Mouse (Mus musculus) monocyte, adult 5-6 weeks (primary cell): ENCODE measurements around the gene Gm5460. TPM values are rescaled to one million over a fixed set of nuclear protein-coding genes. Genes with fewer than 3 reads are reported as not detected.
A peak's percentile ranks its signal among the peaks of the same experiment; 100 is the strongest.

ENCODE experiments used
- ATAC-seq: fragments of 153-309, 156-312 bp; replicated peaks from 2 replicates; pipeline ENCODE4 v1.8.0; 2017; ENCODE audit warnings: mild to moderate bottlenecking; ENCODE audit not compliant: low TSS enrichment, insufficient number of reproducible peaks, severe bottlenecking, poor library complexity, low FRiP score
- total RNA-seq: library from RNA; stranded (forward); fragments of 200-1000, 200-491, 200-594 nt; gene quantifications from 3 replicates; pipeline ENCODE4 v1.2.3, GENCODE M21; 2017

The Gm5460 gene
- total RNA-seq, 1 experiment from 2014 or later, result not detected

DNA sequence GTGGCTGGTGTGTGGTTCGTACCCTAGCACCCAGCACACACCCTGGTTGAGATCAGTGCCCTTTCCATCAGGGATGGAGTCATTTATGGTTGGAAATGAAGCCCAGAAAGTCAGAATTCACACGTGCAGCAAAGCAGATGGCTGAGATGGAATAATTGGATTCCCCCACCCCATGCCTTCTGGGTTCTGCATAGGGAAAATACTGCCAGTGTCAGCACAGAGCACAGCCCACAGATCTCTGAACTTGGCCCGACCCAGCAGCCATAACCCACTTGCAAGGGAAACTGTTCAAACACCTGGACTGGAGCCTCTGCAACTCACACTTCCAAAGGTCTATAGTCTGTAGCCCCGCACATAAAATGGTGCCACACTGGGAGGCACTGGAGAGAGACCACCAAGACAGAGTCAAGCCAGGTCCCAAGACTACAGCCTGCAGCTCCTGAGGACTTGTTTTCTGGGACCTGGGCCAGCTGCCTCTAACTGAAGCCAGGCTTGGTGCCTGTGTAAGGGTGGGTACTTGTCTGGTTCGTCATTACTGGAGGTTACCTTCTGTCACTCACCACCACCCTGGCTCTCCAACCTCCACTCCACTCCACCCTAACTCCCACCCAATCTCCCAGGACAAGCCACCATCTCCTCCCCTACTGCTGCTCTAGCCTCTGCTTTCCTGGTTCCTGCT is 33.7 kb downstream of the Gm5460 start:
- ATAC-seq, result no peak

DNA sequence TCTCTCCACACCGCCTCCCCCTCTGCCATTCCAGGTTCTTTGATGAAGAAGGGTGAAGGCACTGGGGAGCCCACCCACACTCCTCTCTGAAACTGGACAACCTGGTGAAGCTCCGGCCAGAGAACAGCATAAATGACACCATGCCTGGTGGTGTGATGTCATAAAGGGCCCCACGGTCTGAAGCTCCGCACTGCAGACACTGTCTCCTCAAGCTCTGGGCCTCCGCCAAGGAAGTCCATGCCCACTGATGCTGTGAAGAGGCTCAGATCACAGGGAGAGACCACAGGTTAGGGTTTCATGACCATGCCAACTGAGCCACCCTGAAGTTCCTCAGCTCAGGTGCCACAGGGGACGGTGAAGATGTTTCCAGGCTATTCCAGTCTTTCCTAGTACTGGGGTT is 36.0 kb downstream of the Gm5460 start, which contains the start of gene Antxrl:
Gene Antxrl (plus strand): TSS at position 192 of the 400 bp plus-strand sequence.
- ATAC-seq, result no peak

DNA sequence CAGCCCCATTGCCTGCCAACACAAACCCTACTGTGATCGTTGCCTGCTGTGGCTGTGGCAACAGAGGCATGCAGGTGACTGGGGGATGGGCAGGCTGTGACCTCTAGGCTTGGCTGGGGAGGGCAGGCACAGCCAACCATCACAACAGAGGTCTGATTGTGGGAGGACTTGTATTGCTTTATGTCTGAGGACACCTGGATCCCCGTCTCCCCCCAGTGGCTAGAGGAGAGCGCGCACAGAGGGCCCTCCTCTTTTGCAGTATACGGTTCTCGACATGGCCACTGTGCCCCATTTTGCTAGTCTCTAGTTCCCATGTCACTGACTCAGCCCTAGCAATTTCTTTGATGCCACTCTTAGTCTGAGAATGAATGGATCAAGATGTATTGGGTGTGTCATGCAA is 55.1 kb downstream of the Gm5460 start:
- ATAC-seq, result no peak

DNA sequence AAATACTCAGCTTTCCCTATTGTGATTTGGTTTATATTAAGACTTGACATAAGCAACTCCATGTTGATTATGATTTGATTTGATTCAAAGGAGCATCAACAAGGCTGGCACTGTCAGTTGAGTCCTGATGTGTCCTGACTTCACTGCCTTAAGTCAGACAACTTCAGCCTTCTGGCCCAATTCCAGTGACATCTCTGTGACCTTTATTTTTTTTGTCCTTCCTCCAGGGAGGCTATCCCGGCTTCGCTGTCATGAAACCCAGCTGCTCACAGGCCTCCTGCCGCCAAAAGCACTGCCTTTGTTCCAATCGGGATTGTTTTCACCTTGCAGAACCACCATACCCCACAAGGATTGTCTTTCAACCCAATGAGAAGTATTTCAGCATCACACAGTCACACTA is 58.8 kb downstream of the Gm5460 start:
- no peak for ATAC-seq

DNA sequence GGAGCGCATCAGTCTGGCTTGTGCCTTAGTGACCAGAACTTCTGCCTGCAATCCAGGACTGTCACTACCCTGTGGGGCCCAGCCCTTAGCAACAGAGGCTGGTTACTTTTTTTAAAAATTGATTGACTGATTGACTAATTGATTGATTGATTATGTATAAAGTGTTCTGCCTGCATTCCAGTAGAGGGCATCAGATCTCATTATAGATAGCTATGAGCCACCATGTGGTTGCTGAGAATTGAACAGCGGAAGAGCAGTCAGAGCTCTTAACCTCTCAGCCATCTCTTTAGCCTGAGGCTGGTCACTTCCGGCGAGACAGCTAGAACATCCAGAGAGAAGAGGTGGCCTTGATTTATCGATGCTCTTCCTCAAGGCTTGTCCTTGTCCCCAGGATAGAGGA is 60.7 kb downstream of the Gm5460 start:
- ATAC-seq, result no peak

DNA sequence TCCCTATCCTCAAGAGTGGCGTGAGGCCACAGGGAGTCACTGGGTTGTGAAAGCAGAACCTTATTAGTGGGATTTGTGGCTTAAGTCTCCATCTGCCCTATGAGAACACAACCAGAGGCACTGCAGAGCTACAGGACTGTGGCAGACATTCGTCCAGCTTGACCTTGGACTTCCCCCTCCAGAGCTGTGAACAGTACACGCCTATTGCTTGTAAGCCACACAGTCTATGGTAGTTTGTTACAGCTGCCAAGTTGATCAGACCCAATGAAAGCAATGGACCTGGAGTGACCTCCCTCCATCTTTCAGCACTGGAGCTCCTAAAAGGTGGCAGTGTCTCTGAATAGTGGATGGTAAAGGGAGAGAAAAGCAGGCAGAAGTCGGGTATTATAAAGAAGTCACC is 61.7 kb downstream of the Gm5460 start:
- ATAC-seq, result no peak

DNA sequence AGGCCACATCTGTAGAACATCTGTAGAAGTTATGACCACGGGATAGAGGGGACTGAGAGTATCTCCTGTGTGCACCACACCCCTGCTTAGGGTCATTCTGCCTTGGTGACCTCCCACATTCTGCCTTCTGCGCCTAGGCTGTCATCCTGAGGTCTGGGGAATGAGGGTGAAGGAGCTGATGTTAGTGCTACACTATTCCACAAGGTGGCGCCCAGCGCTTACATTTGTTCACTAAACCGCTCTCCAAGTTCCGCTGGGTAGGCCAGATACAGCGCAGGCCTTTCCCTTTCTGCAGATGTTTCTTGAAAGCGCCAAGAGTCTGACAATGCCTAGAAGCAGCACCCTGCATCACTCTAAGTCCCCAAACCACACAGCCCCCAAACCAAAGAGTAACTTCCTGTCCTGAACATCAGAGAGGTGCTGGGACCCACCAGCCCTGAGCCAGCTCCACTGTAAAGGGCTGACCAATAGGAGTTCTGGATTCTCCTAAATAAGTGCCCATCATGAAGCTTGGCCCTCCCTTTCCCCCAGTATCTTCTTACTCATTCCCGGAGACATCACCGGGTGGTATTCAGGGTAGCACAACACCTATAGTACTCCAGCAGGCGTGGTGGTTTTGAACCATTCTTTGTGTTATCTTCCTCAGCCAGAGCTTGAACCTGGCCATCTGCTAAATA is 63.9 kb downstream of the Gm5460 start:
- 0 out of 2 replicates have a peak, but pooled peaks have one; percentile 38 for ATAC-seq

DNA sequence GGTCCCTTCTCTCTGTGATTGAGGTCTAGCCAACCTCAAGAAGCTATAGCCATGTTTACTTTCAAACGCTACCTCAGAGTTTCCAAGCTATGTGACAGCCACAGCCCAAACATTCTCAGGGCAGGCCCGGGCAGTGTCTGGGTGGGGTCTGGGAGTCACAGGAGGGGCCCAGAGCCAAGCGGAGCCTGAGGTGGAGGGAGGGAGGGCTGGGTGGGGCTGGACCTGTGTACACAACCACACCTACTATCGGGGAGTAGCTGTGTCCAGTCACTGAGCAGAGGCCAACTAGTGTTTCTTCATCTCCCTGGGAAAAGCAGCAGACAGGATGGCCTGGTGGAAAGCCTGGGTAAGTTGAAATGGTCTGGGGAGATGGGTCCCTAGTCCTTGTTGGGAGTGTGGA is 69.2 kb downstream of the Gm5460 start, which contains the start of gene Anxa8:
Gene Anxa8 (plus strand): TSS at position 251 of the 400 bp plus-strand sequence.
- ATAC-seq, result no peak

DNA sequence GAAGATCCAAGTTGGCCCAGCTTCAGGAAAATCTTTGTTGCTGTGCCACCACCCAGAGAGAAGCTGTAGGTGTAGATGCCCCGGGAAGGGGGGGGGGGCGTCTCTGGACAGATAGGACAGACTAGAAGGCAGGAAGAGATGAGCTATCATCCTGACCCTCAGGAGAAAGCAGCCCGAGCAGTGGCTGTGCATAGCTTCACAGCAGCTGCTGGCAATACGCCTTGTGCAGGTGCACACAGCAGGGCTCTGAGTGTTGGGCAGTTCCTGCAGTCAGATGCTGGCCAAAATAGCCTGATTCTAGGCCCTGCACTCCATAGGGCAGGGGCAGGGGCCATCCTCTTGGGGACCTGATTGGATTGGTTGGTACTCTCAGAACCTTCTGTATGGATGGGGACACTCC is 70.2 kb downstream of the Gm5460 start:
- no peak for ATAC-seq

DNA sequence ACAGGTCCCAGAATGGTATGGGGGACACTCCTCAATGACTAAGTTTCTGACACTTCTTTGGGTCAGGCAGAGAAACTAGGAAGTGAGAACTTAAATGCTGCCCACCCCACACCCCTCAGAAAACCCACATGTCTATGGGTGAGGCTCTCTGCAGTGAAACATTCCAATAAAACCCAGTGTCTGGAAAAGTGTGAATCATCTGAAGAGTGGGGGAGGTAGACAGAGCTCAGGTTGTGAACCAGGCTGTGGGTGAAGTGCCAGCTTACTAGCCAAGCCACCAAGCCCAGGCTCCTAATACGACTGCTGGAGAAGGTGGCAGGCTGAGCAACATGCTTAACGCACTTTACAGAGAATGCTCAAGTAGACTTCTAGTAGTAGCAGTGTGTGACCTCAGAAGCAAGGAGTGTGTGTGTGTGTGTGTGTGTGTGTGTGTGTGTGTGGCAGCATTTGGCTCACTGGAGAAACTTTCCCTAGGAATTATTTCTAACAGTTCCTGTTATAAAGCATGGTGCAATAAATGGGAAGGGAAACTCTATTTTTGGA is 71.4 kb downstream of the Gm5460 start:
- no peak for ATAC-seq

DNA sequence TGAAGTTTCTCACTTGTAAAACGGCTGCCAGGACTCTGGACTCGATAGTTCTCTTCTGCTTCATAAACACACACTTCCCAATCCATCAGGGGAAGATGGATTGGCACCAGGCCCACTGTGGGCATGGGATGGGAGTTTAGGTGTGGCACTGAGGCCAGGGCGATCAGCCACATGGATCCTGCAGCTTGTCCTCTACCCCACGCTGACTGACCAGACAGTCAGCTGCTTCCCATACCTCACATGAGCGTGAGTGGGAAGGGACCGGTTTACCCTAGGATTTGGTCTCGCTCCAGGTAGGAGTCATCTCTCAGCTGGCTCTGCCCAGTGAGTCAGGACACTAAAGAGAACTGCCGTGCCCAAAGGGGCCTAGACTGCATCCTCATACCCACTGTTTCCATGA is 73.2 kb downstream of the Gm5460 start:
- no peak for ATAC-seq

DNA sequence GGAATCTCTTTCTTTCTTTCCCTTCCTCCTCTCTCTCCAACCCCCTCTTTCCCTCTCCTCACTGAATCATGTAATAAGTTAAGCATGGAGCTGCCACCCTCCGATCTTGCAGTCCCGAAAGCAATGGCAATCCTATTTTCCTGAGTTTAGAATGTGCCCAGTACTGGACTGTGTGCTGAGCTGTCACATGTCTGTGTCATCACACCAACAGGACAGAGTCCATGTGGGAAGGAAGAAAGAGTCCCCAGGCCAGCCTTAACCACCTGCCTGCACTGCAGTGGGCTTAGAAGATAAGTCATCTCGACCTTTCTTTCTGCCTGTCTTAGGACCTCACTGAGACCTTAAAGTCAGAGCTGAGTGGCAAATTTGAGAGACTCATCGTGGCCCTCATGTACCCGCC is 74.9 kb downstream of the Gm5460 start:
- ATAC-seq, result no peak

DNA sequence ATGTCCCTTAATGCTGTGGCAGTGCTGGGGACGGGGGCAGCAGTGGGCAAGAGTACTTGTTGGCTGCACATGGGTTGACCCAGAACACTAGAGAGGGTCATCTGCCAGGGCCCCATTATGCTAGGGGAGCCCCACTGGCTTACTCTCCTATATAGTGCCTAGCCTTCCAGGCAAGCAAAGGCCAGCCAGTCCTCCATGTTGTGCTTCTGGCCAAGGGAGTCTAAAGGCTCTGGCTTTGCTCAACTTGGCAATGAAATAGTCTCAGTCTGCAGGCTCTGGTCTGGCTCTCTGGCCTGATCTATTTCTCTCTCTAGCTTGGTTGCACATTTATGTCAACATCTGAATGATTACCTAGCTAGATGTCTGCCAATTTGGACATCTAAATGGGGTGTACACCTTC is 76.3 kb downstream of the Gm5460 start:
- no peak for ATAC-seq

DNA sequence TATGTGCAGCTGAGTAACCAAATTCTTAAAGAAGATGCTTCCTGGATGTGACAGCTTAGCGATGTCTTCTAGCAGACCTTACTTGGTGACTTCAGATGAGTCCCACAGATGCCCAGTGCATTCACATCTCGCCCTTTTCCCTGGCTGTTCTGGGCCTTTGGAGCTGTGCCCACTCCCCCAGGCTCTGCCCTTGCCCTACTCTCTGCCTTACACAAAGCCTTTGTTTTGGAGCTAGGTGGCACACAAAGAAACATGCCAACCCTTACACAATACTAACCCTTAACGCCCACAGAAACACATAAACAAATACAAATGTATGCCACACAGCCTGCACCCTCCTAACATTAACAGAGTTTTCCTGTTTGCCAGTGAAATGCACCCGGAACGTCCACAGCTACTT is 79.6 kb downstream of the Gm5460 start:
- no peak for ATAC-seq

Other genes starting within 250 kb of the Gm5460 start
- gene Gdf10, start 93.2 kb upstream of the Gm5460 start, total RNA-seq, result 0.19 TPM in 1 of 3 replicates, not detected in the others
- not detected in 3 replicates for gene Gdf2, start 75.7 kb upstream of the Gm5460 start, total RNA-seq
- not detected in 3 replicates for gene Rbp3, start 62.8 kb upstream of the Gm5460 start, total RNA-seq
- gene Zfp488, start 38.0 kb upstream of the Gm5460 start, total RNA-seq, result not detected in 3 replicates
- not detected in 3 replicates for gene Gm30083, start 1.6 kb upstream of the Gm5460 start, total RNA-seq
- gene Antxrl, start 35.9 kb downstream of the Gm5460 start, total RNA-seq, result not detected in 3 replicates
- gene Anxa8, start 69.2 kb downstream of the Gm5460 start, total RNA-seq, result 3.4 to 4.0 TPM (median 3.6 TPM) in 3 replicates
- not detected in 3 replicates for gene A630023A22Rik, start 86.0 kb downstream of the Gm5460 start, total RNA-seq
- gene Npy4r, start 135.7 kb downstream of the Gm5460 start, total RNA-seq, result not detected in 3 replicates
- 0.10 TPM in 1 of 3 replicates, not detected in the others for gene Gprin2, start 184.9 kb downstream of the Gm5460 start, total RNA-seq
- 0.10 to 0.53 TPM in 2 of 3 replicates, not detected in the other for gene Syt15, start 202.8 kb downstream of the Gm5460 start, total RNA-seq